Mouse (Mus musculus): ENCODE data around the gene Commd4. TPM values are rescaled to one million over a fixed set of nuclear protein-coding genes. Genes with fewer than 3 reads are reported as not detected.
A peak's percentile ranks its signal among the peaks of the same experiment; 100 is the strongest.
"Not testable (repeated sequence)": the region's sequence is repeated elsewhere in the genome, so short reads cannot be mapped to it uniquely, and the experiment has no call there.

Commd4 gene
- polyA plus RNA-seq (2012; rRNA removed): 174 and 315 TPM in 2 replicates

- TF ChIP-seq CTCF (IDR thresholded peaks at IDR 0.05; ENCODE audit: borderline replicate concordance, extremely low read depth, insufficient read depth, insufficient read length) (no peak), POLR2A (IDR thresholded peaks at IDR 0.05; ENCODE audit: borderline replicate concordance, extremely low read depth, insufficient read depth, insufficient read length, poor library complexity, severe bottlenecking) (no peak; the same call in 1 of the 2 replicates)
- DNase-seq (ENCODE audit: low read depth): peak; percentile 99
Observed at GRCm38 (mm10) chr9:57158013-57158470, at the start of gene Commd4. Commd4 (minus strand) TSS chr9:57158331.

GRCm38 (mm10) chr9:57206896-57207295 is 48.8 kb upstream of the Commd4 start:
- no peak for DNase-seq (ENCODE audit: low read depth)
- TF ChIP-seq POLR2A (IDR thresholded peaks at IDR 0.05; ENCODE audit: borderline replicate concordance, extremely low read depth, insufficient read depth, insufficient read length, poor library complexity, severe bottlenecking): no peak

GRCm38 (mm10) chr9:57203571-57203970 is 45.4 kb upstream of the Commd4 start:
- not testable (repeated sequence) for DNase-seq (ENCODE audit: low read depth)

- DNase-seq (ENCODE audit: low read depth): no peak
- TF ChIP-seq CTCF (IDR thresholded peaks at IDR 0.05; ENCODE audit: borderline replicate concordance, extremely low read depth, insufficient read depth, insufficient read length) (no peak), POLR2A (IDR thresholded peaks at IDR 0.05; ENCODE audit: borderline replicate concordance, extremely low read depth, insufficient read depth, insufficient read length, poor library complexity, severe bottlenecking) (no peak)
Observed at GRCm38 (mm10) chr9:57202981-57203380, 44.9 kb upstream of the Commd4 start.

GRCm38 (mm10) chr9:57197414-57197813 is 39.3 kb upstream of the Commd4 start:
- TF ChIP-seq CTCF (IDR thresholded peaks at IDR 0.05; ENCODE audit: borderline replicate concordance, extremely low read depth, insufficient read depth, insufficient read length) (no peak), POLR2A (IDR thresholded peaks at IDR 0.05; ENCODE audit: borderline replicate concordance, extremely low read depth, insufficient read depth, insufficient read length, poor library complexity, severe bottlenecking) (no peak)
- DNase-seq (ENCODE audit: low read depth): no peak

- TF ChIP-seq POLR2A (IDR thresholded peaks at IDR 0.05; ENCODE audit: borderline replicate concordance, extremely low read depth, insufficient read depth, insufficient read length, poor library complexity, severe bottlenecking) (no peak), CTCF (IDR thresholded peaks at IDR 0.05; ENCODE audit: borderline replicate concordance, extremely low read depth, insufficient read depth, insufficient read length) (no peak)
- no peak for DNase-seq (ENCODE audit: low read depth)
Observed at GRCm38 (mm10) chr9:57196708-57197107, 38.6 kb upstream of the Commd4 start.

- TF ChIP-seq POLR2A (IDR thresholded peaks at IDR 0.05; ENCODE audit: borderline replicate concordance, extremely low read depth, insufficient read depth, insufficient read length, poor library complexity, severe bottlenecking) (no peak), CTCF (IDR thresholded peaks at IDR 0.05; ENCODE audit: borderline replicate concordance, extremely low read depth, insufficient read depth, insufficient read length) (no peak)
- no peak for DNase-seq (ENCODE audit: low read depth)
Observed at GRCm38 (mm10) chr9:57168411-57168810, 10.3 kb upstream of the Commd4 start.

- DNase-seq (ENCODE audit: low read depth): no peak
- TF ChIP-seq POLR2A (IDR thresholded peaks at IDR 0.05; ENCODE audit: borderline replicate concordance, extremely low read depth, insufficient read depth, insufficient read length, poor library complexity, severe bottlenecking) (no peak), CTCF (IDR thresholded peaks at IDR 0.05; ENCODE audit: borderline replicate concordance, extremely low read depth, insufficient read depth, insufficient read length) (no peak)
Observed at GRCm38 (mm10) chr9:57166173-57166572, 8.0 kb upstream of the Commd4 start.

GRCm38 (mm10) chr9:57163137-57163536 is 5.0 kb upstream of the Commd4 start:
- no peak for DNase-seq (ENCODE audit: low read depth)
- no peak for TF ChIP-seq POLR2A (IDR thresholded peaks at IDR 0.05; ENCODE audit: borderline replicate concordance, extremely low read depth, insufficient read depth, insufficient read length, poor library complexity, severe bottlenecking)
- TF ChIP-seq CTCF (IDR thresholded peaks at IDR 0.05; ENCODE audit: borderline replicate concordance, extremely low read depth, insufficient read depth, insufficient read length): no peak

- TF ChIP-seq POLR2A (IDR thresholded peaks at IDR 0.05; ENCODE audit: borderline replicate concordance, extremely low read depth, insufficient read depth, insufficient read length, poor library complexity, severe bottlenecking) (no peak), CTCF (IDR thresholded peaks at IDR 0.05; ENCODE audit: borderline replicate concordance, extremely low read depth, insufficient read depth, insufficient read length) (peak; percentile 60; the same call in 1 of the 2 replicates)
- peak; percentile 54 for DNase-seq (ENCODE audit: low read depth)
Observed at GRCm38 (mm10) chr9:57162496-57162895, 4.4 kb upstream of the Commd4 start.

- TF ChIP-seq POLR2A (IDR thresholded peaks at IDR 0.05; ENCODE audit: borderline replicate concordance, extremely low read depth, insufficient read depth, insufficient read length, poor library complexity, severe bottlenecking) (no peak), CTCF (IDR thresholded peaks at IDR 0.05; ENCODE audit: borderline replicate concordance, extremely low read depth, insufficient read depth, insufficient read length) (no peak)
- no peak for DNase-seq (ENCODE audit: low read depth)
Observed at GRCm38 (mm10) chr9:57158506-57158905, 375 bp upstream of the Commd4 start.

- TF ChIP-seq CTCF (IDR thresholded peaks at IDR 0.05; ENCODE audit: borderline replicate concordance, extremely low read depth, insufficient read depth, insufficient read length): no peak
- TF ChIP-seq POLR2A (IDR thresholded peaks at IDR 0.05; ENCODE audit: borderline replicate concordance, extremely low read depth, insufficient read depth, insufficient read length, poor library complexity, severe bottlenecking): no peak
Observed at GRCm38 (mm10) chr9:57157499-57157898, 632 bp downstream of the Commd4 start.

GRCm38 (mm10) chr9:57156823-57157222 is 1.3 kb downstream of the Commd4 start:
- no peak for DNase-seq (ENCODE audit: low read depth)
- TF ChIP-seq CTCF (IDR thresholded peaks at IDR 0.05; ENCODE audit: borderline replicate concordance, extremely low read depth, insufficient read depth, insufficient read length) (no peak), POLR2A (IDR thresholded peaks at IDR 0.05; ENCODE audit: borderline replicate concordance, extremely low read depth, insufficient read depth, insufficient read length, poor library complexity, severe bottlenecking) (no peak)

More at GRCm38 (mm10) chr9:57157499-57157898, 632 bp downstream of the Commd4 start:
- DNase-seq (ENCODE audit: low read depth): no peak

All from brain, embryonic 14.5 days (tissue).